Mouse (Mus musculus) midbrain, embryonic 13.5 days (tissue): ENCODE measurements at regions not wholly inside any gene's neighbourhood (a gene's known extent, or its start where the extent isn't known, plus 50 kb on each side); places are given as distances from the start of the nearest gene placed in this dataset.
A peak's percentile ranks its signal among the peaks of the same experiment; 100 is the strongest.

Experiments
- ATAC-seq: fragments of 200-750 bp; cut with Nextera tagmentation; 2 replicates; pipeline ENCODE4 v1.8.0; 2017; ENCODE audit warnings: mild to moderate bottlenecking, moderate TSS enrichment, moderate library complexity
- H3K27ac ChIP-seq: fragments of 300-500 bp; sonication (generic); 2 replicates; pipeline ENCODE4 v1.5.1; 2015; ENCODE audit warnings: inconsistent platforms, mild to moderate bottlenecking, moderate library complexity
- H3K27me3 ChIP-seq: fragments of 300-500 bp; sonication (generic); 2 replicates; pipeline ENCODE4 v1.6.1; 2015; ENCODE audit warnings: mild to moderate bottlenecking, inconsistent platforms
- H3K36me3 ChIP-seq: fragments of 300-500 bp; sonication (generic); 2 replicates; pipeline ENCODE4 v1.6.1; 2015; ENCODE audit warnings: mild to moderate bottlenecking, inconsistent platforms
- H3K4me1 ChIP-seq: fragments of 300-500 bp; sonication (generic); replicated peaks from 2 replicates; pipeline ENCODE4 v1.6.1; 2015; ENCODE audit warnings: inconsistent platforms
- H3K4me2 ChIP-seq: fragments of 300-500 bp; sonication (generic); replicated peaks from 2 replicates; pipeline ENCODE4 v1.6.1; 2015; ENCODE audit warnings: moderate library complexity, mild to moderate bottlenecking, inconsistent platforms
- H3K4me3 ChIP-seq: fragments of 300-500 bp; sonication (generic); replicated peaks from 2 replicates; pipeline ENCODE4 v1.5.1; 2015; ENCODE audit warnings: mild to moderate bottlenecking, inconsistent platforms
- H3K9ac ChIP-seq: fragments of 300-500 bp; sonication (generic); replicated peaks from 2 replicates; pipeline ENCODE4 v1.6.1; 2015; ENCODE audit warnings: mild to moderate bottlenecking, inconsistent platforms
- H3K9me3 ChIP-seq: fragments of 300-500 bp; sonication (generic); 2 replicates; pipeline ENCODE4 v1.6.1; 2016; ENCODE audit warnings: mild to moderate bottlenecking, inconsistent platforms
- WGBS: fragments of 180-500 bp; shearing (Covaris S2); methylation state at CpG from one replicate; pipeline ENCODE4 v1.1.7; 2015; 5-methylcytosine and 5-hydroxymethylcytosine counted together

DNA sequence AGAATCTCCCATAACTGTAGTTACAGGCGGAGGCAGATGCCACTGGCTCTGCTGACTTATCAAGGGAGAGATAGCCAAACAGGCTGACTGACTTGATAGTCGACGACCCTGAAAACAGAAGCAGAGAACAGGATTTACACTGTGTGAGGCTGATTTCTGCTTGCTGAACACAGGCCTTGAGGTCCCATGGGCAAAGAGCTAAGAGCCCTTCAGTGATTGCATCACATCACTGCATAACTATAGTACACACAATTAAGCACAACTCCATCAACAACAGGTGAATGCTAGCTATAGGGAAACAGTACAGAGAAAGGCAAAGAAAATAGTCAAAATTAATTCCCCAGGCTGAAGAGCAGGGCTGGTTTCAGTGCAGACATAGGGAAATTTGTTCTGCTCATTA lies 203.3 kb downstream of the Irs2 start:
- 28% methylated on average over 3 of the region's 3 CpGs for WGBS
- Histone ChIP-seq H3K27ac (0 out of 2 replicates have a peak overlapping the region, but pooled peaks have one; percentile 6), H3K9ac (no peak overlapping the region), H3K36me3 (no peaks in the 10 kb centered on the region), H3K9me3 (no peaks in the 10 kb centered on the region), H3K4me1 (peaks cover 22% of the 10 kb centered on the region), H3K4me2 (no peak overlapping the region), H3K27me3 (no peaks in the 10 kb centered on the region; the same call in 1 of the 2 replicates), H3K4me3 (no peak overlapping the region)
- no peak for ATAC-seq

DNA sequence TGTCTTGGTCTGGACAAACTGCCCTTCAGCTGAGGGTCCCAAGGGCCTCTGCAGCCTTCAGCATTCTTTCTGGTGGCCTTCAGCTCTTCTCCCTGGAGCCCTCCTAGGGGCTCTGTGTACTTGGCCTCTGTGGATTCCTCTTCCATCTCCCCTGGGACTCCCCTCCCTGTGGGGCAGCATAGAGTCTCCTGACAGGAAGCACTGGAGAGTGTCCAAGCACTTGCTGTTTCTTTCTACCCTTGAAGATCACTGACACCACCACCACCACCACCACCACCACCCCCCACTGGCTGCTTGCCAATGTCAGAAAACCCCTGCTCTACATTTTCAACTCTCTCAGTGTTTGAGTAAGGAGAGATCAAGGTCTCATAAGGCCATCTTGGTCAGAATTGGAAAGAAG lies 206.3 kb downstream of the Irs2 start:
- H3K4me1 ChIP-seq: peaks cover 22% of the 10 kb centered on the region
- ATAC-seq: no peak
- H3K9me3 ChIP-seq: no peaks in the 10 kb centered on the region
- no peaks in the 10 kb centered on the region for H3K36me3 ChIP-seq
- no peaks in the 10 kb centered on the region; the same call in 1 of the 2 replicates for H3K27me3 ChIP-seq
- H3K4me2 ChIP-seq: no peak overlapping the region
- H3K4me3 ChIP-seq: no peak overlapping the region
- no peak overlapping the region for H3K9ac ChIP-seq
- no peak overlapping the region for H3K27ac ChIP-seq

DNA sequence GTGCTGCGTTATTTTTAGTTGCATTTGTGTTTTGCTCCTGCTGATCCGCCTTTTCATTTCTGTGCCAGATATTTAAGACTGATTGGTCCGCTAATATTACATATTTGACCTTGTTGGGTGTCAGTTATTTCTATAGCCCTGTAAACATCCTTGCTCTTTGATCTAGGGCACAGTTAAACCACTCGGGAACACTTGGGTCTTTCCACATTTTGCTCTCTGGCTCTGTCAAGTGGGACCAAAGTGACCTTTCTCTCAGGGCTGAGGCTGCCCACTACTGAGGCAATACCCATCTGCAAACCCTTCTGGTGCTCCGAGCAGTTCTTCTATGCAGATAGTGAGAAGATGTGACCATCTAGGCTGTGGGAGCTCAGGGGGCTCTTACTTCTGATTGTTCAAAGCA lies 206.7 kb downstream of the Irs2 start:
- Histone ChIP-seq H3K9ac (no peak overlapping the region), H3K27me3 (no peaks in the 10 kb centered on the region; the same call in 1 of the 2 replicates), H3K36me3 (no peaks in the 10 kb centered on the region), H3K27ac (no peak overlapping the region), H3K4me1 (peaks cover 22% of the 10 kb centered on the region), H3K4me2 (no peak overlapping the region), H3K9me3 (no peaks in the 10 kb centered on the region), H3K4me3 (no peak overlapping the region)
- no peak for ATAC-seq
- WGBS: 88% methylated on average over 5 of the region's 5 CpGs

- Histone ChIP-seq H3K9ac (no peak overlapping the region), H3K4me3 (no peak overlapping the region), H3K27ac (no peak overlapping the region), H3K4me2 (no peak overlapping the region), H3K36me3 (no peaks in the 10 kb centered on the region), H3K27me3 (no peaks in the 10 kb centered on the region; the same call in 1 of the 2 replicates), H3K9me3 (no peaks in the 10 kb centered on the region), H3K4me1 (peaks cover 24% of the 10 kb centered on the region)
- WGBS: 74% methylated on average over 1 of the region's 1 CpGs
- ATAC-seq: no peak
Observed at GRCm38 (mm10) chr8:10798444-10798843, 209.8 kb downstream of the Irs2 start.

GRCm38 (mm10) chr8:10794367-10795189 lies 213.7 kb downstream of the Irs2 start:
- no peaks in the 10 kb centered on the region for H3K27me3 ChIP-seq
- H3K4me1 ChIP-seq: peaks cover 23% of the 10 kb centered on the region
- WGBS: 8% methylated on average over 10 of the region's 10 CpGs
- H3K9ac ChIP-seq: no peak overlapping the region
- H3K9me3 ChIP-seq: no peaks in the 10 kb centered on the region
- H3K4me3 ChIP-seq: no peak overlapping the region
- H3K36me3 ChIP-seq: no peaks in the 10 kb centered on the region
- peak overlapping the region; percentile 77 for H3K27ac ChIP-seq
- peak; percentile 86 for ATAC-seq
- H3K4me2 ChIP-seq: no peak overlapping the region

DNA sequence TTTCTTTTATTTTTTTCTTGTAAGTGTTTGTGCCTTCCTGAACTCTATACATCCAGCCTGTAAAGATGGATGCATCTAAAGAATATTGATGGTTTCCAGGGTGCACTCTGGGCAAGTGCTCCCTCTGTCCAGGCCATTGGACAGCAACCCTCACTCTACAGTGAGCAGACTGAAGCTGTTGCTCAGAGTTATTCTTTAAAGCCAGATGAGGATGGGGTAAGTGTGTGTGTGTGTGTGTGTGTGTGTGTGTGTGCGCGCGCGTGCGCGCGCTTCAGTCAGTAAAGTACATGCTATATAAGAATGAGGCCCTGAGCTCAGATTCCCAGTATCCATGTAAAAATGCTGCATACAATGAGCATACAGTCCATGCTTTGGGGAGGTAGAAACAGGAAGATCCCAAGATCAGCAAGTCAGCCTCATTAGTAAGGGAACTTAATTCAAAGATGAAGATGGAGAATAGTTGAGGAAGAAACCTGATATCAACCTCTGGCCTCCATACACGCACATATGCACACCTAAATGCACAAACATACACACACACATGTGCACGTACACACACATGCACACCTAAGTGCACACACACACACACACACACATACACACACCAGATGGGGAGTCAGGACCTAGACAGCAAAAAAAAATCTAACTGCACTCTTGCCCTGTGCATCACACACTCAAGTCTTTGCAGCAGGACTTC lies 214.4 kb downstream of the Irs2 start:
- Histone ChIP-seq H3K36me3 (no peaks in the 10 kb centered on the region), H3K9me3 (no peaks in the 10 kb centered on the region), H3K9ac (no peak overlapping the region), H3K4me2 (no peak overlapping the region), H3K27me3 (no peaks in the 10 kb centered on the region), H3K27ac (peak overlapping the region; percentile 77), H3K4me3 (no peak overlapping the region), H3K4me1 (peaks cover 23% of the 10 kb centered on the region)
- peak; percentile 48 for ATAC-seq
- WGBS: 88% methylated on average over 9 of the region's 9 CpGs

- Histone ChIP-seq H3K4me2 (no peak overlapping the region), H3K9me3 (no peaks in the 10 kb centered on the region), H3K27ac (no peak overlapping the region), H3K4me3 (no peak overlapping the region), H3K27me3 (no peaks in the 10 kb centered on the region), H3K36me3 (no peaks in the 10 kb centered on the region), H3K4me1 (peaks cover 16% of the 10 kb centered on the region), H3K9ac (no peak overlapping the region)
- WGBS: 78% methylated on average over 8 of the region's 8 CpGs
- no peak for ATAC-seq
Observed at GRCm38 (mm10) chr8:10788496-10789200, 219.6 kb downstream of the Irs2 start.

- no peak for ATAC-seq
- no peaks in the 10 kb centered on the region for H3K9me3 ChIP-seq
- no peak overlapping the region for H3K4me2 ChIP-seq
- no peak overlapping the region for H3K4me3 ChIP-seq
- H3K36me3 ChIP-seq: no peaks in the 10 kb centered on the region
- H3K4me1 ChIP-seq: peaks cover 10% of the 10 kb centered on the region; the same call in 1 of the 2 replicates
- H3K9ac ChIP-seq: no peak overlapping the region
- 72% methylated on average over 4 of the region's 4 CpGs for WGBS
- H3K27ac ChIP-seq: no peak overlapping the region
- no peaks in the 10 kb centered on the region for H3K27me3 ChIP-seq
Observed at GRCm38 (mm10) chr8:10785801-10786200, 222.5 kb downstream of the Irs2 start.

DNA sequence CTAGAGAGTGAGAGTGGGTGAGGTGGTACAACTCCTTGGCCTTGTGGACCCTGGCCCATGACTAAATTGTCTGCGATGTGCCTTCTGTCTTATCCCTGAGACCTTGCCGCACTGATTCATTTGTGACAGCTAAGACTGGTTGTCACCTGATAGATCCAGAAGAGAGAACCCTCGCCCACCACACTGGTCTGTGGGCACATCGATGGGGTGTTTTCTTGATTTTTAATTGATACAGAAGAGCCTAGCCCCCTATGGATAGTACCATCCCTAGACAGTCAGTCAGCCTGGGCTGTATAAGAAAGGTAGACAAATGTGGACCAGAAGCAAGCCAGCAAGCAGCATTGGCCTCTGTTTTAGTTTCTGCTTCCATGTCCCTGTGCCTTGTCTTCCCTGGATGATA lies 222.9 kb downstream of the Irs2 start:
- WGBS: 94% methylated on average over 4 of the region's 4 CpGs
- peaks cover 10% of the 10 kb centered on the region; the same call in 1 of the 2 replicates for H3K4me1 ChIP-seq
- no peak overlapping the region for H3K4me3 ChIP-seq
- H3K4me2 ChIP-seq: no peak overlapping the region
- H3K9ac ChIP-seq: no peak overlapping the region
- ATAC-seq: no peak
- no peak overlapping the region for H3K27ac ChIP-seq
- H3K36me3 ChIP-seq: no peaks in the 10 kb centered on the region
- no peaks in the 10 kb centered on the region for H3K27me3 ChIP-seq
- no peaks in the 10 kb centered on the region for H3K9me3 ChIP-seq

- H3K4me2 ChIP-seq: no peak overlapping the region
- H3K9me3 ChIP-seq: no peaks in the 10 kb centered on the region
- peaks cover 10% of the 10 kb centered on the region; the same call in 1 of the 2 replicates for H3K4me1 ChIP-seq
- no peaks in the 10 kb centered on the region for H3K36me3 ChIP-seq
- WGBS: 39% methylated on average over 1 of the region's 1 CpGs
- H3K4me3 ChIP-seq: no peak overlapping the region
- no peaks in the 10 kb centered on the region for H3K27me3 ChIP-seq
- no peak overlapping the region for H3K9ac ChIP-seq
- ATAC-seq: no peak
- no peak overlapping the region for H3K27ac ChIP-seq
Observed at GRCm38 (mm10) chr8:10784481-10784880, 223.8 kb downstream of the Irs2 start.

- WGBS: 97% methylated on average over 6 of the region's 6 CpGs
- Histone ChIP-seq H3K27me3 (no peaks in the 10 kb centered on the region), H3K4me1 (peaks cover 10% of the 10 kb centered on the region; the same call in 1 of the 2 replicates), H3K36me3 (no peaks in the 10 kb centered on the region), H3K4me3 (no peak overlapping the region), H3K4me2 (no peak overlapping the region), H3K27ac (no peak overlapping the region), H3K9me3 (0 out of 2 replicates have a peak, but pooled peaks cover 3% of the 10 kb centered on the region), H3K9ac (no peak overlapping the region)
- ATAC-seq: no peak
Observed at GRCm38 (mm10) chr8:10781860-10782259, 226.4 kb downstream of the Irs2 start.

DNA sequence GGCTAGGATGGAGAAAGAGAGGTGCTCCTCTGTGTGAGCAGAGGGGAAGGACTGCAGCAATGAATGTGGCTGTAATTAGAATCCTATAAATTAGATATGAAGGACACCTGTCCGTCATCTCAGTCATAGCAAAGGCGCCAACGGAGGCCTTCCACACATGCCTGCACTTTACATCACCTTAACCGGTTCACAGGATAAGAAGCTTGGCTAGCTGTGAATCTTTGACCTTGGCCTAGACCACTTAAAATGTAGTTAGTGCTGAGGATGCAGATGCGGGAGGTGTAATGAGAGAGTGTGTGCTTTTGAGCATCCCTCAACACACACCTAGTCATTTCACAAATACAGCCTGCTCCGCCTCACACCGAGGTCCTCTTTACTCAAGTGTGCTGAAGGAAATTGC lies 228.6 kb downstream of the Irs2 start:
- Histone ChIP-seq H3K4me3 (no peak overlapping the region), H3K36me3 (no peaks in the 10 kb centered on the region), H3K4me1 (peaks cover 5% of the 10 kb centered on the region; the same call in 1 of the 2 replicates), H3K9me3 (0 out of 2 replicates have a peak, but pooled peaks cover 3% of the 10 kb centered on the region), H3K27me3 (no peaks in the 10 kb centered on the region), H3K4me2 (no peak overlapping the region), H3K9ac (no peak overlapping the region), H3K27ac (no peak overlapping the region)
- no peak for ATAC-seq
- WGBS: 93% methylated on average over 7 of the region's 7 CpGs
